Mouse (Mus musculus) kidney, embryonic 15.5 days (tissue): Measurements from ENCODE around the gene Timp3. TPM values are rescaled to one million over a fixed set of nuclear protein-coding genes. Genes with fewer than 3 reads are reported as not detected.

ENCODE experiments used
- ATAC-seq: fragments of 200-750 bp; cut with Nextera tagmentation; replicated peaks from 2 replicates; pipeline ENCODE4 v1.8.0; 2017; ENCODE audit warnings: moderate TSS enrichment; ENCODE audit not compliant: low FRiP score
- H3K27ac ChIP-seq: fragments of 300-500 bp; sonication (generic); 2 replicates; pipeline ENCODE4 v1.5.1; 2015; ENCODE audit warnings: mild to moderate bottlenecking, inconsistent platforms
- H3K27me3 ChIP-seq: fragments of 300-500 bp; sonication (generic); 2 replicates; pipeline ENCODE4 v1.6.1; 2015; ENCODE audit warnings: inconsistent platforms
- H3K36me3 ChIP-seq: fragments of 300-500 bp; sonication (generic); 2 replicates; pipeline ENCODE4 v1.6.1; 2015; ENCODE audit warnings: inconsistent platforms
- H3K4me1 ChIP-seq: fragments of 300-500 bp; sonication (generic); 2 replicates; pipeline ENCODE4 v1.6.1; 2015; ENCODE audit warnings: inconsistent platforms
- H3K4me2 ChIP-seq: fragments of 300-500 bp; sonication (generic); 2 replicates; pipeline ENCODE4 v1.6.1; 2015; ENCODE audit warnings: moderate library complexity, mild to moderate bottlenecking, inconsistent platforms
- H3K4me3 ChIP-seq: fragments of 300-500 bp; sonication (generic); replicated peaks from 2 replicates; pipeline ENCODE4 v1.5.1; 2015; ENCODE audit warnings: mild to moderate bottlenecking, inconsistent platforms
- H3K9ac ChIP-seq: fragments of 300-500 bp; sonication (generic); 2 replicates; pipeline ENCODE4 v1.6.1; 2015; ENCODE audit warnings: mild to moderate bottlenecking, inconsistent platforms
- H3K9me3 ChIP-seq: fragments of 300-500 bp; sonication (generic); replicated peaks from 2 replicates; pipeline ENCODE4 v1.6.1; 2016; ENCODE audit warnings: inconsistent platforms
- WGBS: fragments of 180-500 bp; shearing (Covaris S2); methylation state at CpG from one replicate; pipeline ENCODE4 v1.1.7; 2015; ENCODE audit warnings: mixed read lengths; 5-methylcytosine and 5-hydroxymethylcytosine counted together
- polyA plus RNA-seq: library from polyadenylated mRNA; unstranded; fragments of >200 nt; fragmentation: Nextera tagmentation; extraction: Ambion mirVana; gene quantifications from 2 replicates; pipeline ENCODE4 v1.2.1, GENCODE M21; 2015

The Timp3 gene
- polyA plus RNA-seq, 1 experiment from 2014 or later: 85.9 TPM

DNA sequence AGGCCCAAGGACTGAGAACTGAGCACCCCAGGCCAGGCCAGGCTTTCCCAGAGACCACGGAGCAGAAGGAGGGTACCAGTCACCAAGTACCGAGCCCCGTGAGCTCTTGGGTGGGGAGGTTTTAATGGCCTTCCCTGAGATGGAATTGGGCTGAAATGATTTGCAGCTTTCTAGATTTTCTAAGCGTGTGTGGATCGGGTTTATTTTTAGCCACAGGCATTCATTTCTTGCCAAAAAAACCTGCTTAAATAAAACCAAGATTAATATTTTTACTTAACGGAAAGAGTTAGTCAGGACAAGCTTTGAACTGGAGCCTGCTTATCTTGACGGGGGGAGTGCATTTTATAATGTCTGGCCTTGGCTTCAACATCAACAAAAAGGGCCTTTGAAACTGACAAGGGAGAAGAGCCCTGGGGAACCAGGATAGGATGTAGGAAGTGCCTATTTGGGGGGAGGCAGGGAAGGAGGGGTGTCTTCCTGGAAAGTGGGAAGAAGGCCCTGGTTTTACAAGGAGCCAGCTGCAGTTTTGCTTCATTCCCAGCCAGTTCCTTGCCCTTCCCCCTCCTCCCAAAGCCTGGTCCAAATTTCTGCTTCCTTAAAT, 31.6 kb downstream of the Timp3 start:
- no peaks in the 10 kb centered on the region for H3K27me3 ChIP-seq
- no peak overlapping the region for H3K9ac ChIP-seq
- 32% methylated on average over 7 of the region's 7 CpGs for whole genome bisulfite sequencing
- peak overlapping the region; percentile 91 for H3K27ac ChIP-seq
- no peak overlapping the region for H3K4me3 ChIP-seq
- H3K4me2 ChIP-seq: 0 out of 2 replicates have a peak overlapping the region, but pooled peaks have one; percentile 22
- H3K4me1 ChIP-seq: peaks cover 72% of the 10 kb centered on the region
- peak; percentile 57 for ATAC-seq
- H3K9me3 ChIP-seq: no peaks in the 10 kb centered on the region
- H3K36me3 ChIP-seq: peaks cover 3% of the 10 kb centered on the region; the same call in 1 of the 2 replicates

DNA sequence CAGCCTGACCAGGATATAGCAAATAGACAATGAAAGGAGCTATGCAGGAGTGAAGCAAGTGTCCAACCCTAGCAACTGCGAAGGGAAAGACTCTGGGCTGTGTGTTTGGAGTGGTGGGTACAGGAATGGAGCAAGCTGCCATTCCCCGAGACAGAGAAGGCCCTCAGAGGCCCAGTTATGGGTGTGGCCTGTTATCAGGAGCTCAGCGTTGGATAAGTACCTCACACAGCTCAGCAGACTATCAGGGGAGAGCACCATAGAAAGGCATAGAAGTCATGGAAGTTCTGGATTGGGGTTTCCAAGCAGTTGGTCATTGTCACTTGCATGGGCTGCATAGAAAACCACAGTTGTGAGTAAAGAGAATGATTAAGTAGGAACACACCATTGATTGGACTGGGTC, 32.8 kb downstream of the Timp3 start:
- Histone ChIP-seq H3K27me3 (no peaks in the 10 kb centered on the region), H3K9ac (no peak overlapping the region), H3K36me3 (no peaks in the 10 kb centered on the region), H3K4me2 (no peak overlapping the region), H3K9me3 (no peaks in the 10 kb centered on the region), H3K4me1 (peaks cover 73% of the 10 kb centered on the region), H3K4me3 (no peak overlapping the region), H3K27ac (peak overlapping the region; percentile 91; the same call in 1 of the 2 replicates)
- ATAC-seq: no peak
- WGBS: 89% methylated on average over 3 of the region's 3 CpGs

- no peak overlapping the region for H3K4me3 ChIP-seq
- no peaks in the 10 kb centered on the region for H3K9me3 ChIP-seq
- H3K4me2 ChIP-seq: no peak overlapping the region
- H3K27me3 ChIP-seq: no peaks in the 10 kb centered on the region
- peaks cover 81% of the 10 kb centered on the region for H3K4me1 ChIP-seq
- H3K9ac ChIP-seq: no peak overlapping the region
- 0 out of 2 replicates have a peak, but pooled peaks have one; percentile 15 for ATAC-seq
- WGBS: 44% methylated on average over 8 of the region's 8 CpGs
- H3K27ac ChIP-seq: no peak overlapping the region
- H3K36me3 ChIP-seq: no peaks in the 10 kb centered on the region; the same call in 1 of the 2 replicates
Measured at GRCm38 (mm10) chr10:86334581-86334980, 34.4 kb downstream of the Timp3 start.

GRCm38 (mm10) chr10:86336506-86336905, 36.3 kb downstream of the Timp3 start:
- Histone ChIP-seq H3K27me3 (no peaks in the 10 kb centered on the region), H3K9ac (no peak overlapping the region), H3K9me3 (no peaks in the 10 kb centered on the region), H3K36me3 (no peaks in the 10 kb centered on the region; the same call in 1 of the 2 replicates), H3K27ac (no peak overlapping the region), H3K4me1 (peaks cover 79% of the 10 kb centered on the region), H3K4me2 (no peak overlapping the region), H3K4me3 (no peak overlapping the region)
- no peak for ATAC-seq
- WGBS: 50% methylated on average over 1 of the region's 1 CpGs

GRCm38 (mm10) chr10:86337239-86337638, 37.1 kb downstream of the Timp3 start:
- Histone ChIP-seq H3K4me1 (peaks cover 80% of the 10 kb centered on the region), H3K27me3 (no peaks in the 10 kb centered on the region), H3K4me3 (no peak overlapping the region), H3K9me3 (no peaks in the 10 kb centered on the region), H3K9ac (no peak overlapping the region), H3K4me2 (no peak overlapping the region), H3K36me3 (peaks cover 5% of the 10 kb centered on the region; the same call in 1 of the 2 replicates), H3K27ac (no peak overlapping the region)
- ATAC-seq: no peak
- 41% methylated on average over 3 of the region's 3 CpGs for WGBS

- peaks cover 71% of the 10 kb centered on the region for H3K4me1 ChIP-seq
Measured at GRCm38 (mm10) chr10:86338121-86338715, 38.0 kb downstream of the Timp3 start.

GRCm38 (mm10) chr10:86339121-86339520, 38.9 kb downstream of the Timp3 start:
- 81% methylated on average over 4 of the region's 4 CpGs for WGBS
- Histone ChIP-seq H3K27ac (0 out of 2 replicates have a peak overlapping the region, but pooled peaks have one; percentile 27), H3K9ac (no peak overlapping the region), H3K36me3 (peaks cover 15% of the 10 kb centered on the region), H3K4me3 (no peak overlapping the region), H3K4me1 (peaks cover 63% of the 10 kb centered on the region), H3K4me2 (no peak overlapping the region), H3K9me3 (no peaks in the 10 kb centered on the region), H3K27me3 (no peaks in the 10 kb centered on the region)
- no peak for ATAC-seq

More at GRCm38 (mm10) chr10:86338121-86338715, 38.0 kb downstream of the Timp3 start:
- H3K27ac ChIP-seq: no peak overlapping the region
- H3K9me3 ChIP-seq: no peaks in the 10 kb centered on the region
- 60% methylated on average over 4 of the region's 4 CpGs for WGBS
- no peaks in the 10 kb centered on the region for H3K27me3 ChIP-seq
- H3K4me3 ChIP-seq: no peak overlapping the region
- ATAC-seq: no peak
- no peak overlapping the region for H3K4me2 ChIP-seq
- peaks cover 7% of the 10 kb centered on the region; the same call in 1 of the 2 replicates for H3K36me3 ChIP-seq
- H3K9ac ChIP-seq: no peak overlapping the region

DNA sequence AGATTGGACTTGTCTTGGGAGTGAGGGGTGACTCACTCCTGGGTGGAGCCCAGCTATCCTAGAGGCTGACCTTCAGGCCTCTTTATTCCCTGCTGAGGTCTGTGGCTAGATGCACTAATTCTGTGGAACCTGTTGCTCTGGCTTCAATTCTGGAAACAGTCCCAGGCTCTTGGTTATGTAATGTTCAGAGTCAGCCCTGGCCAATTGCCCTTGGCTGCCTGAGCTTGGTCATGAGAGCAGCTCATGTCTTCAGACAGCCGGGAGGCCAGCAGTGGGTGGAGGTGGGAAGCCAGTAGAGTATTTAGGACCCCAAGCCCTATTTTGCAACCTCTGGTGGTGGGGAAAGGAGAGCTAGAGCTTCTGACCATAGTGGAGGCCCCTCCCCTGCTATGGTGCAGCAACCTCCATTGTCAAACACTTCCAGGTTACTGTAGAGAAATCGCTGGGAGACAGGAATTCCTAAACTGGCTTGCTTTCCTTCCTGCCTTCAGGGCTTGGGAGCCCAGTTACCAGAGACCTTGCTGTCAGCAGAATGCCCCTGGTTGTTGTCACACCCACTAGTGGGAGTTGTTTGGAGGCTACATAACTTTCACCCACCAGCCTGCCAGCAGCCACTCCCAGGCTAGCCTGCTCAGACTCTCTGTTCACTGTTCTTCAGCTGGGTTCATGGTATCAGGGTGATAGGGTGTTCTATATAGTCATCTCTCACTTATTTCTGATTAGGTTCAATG, 39.6 kb downstream of the Timp3 start:
- Histone ChIP-seq H3K27ac (peak overlapping the region; percentile 75), H3K4me2 (no peak overlapping the region), H3K9me3 (no peaks in the 10 kb centered on the region), H3K36me3 (peaks cover 22% of the 10 kb centered on the region), H3K4me1 (peaks cover 56% of the 10 kb centered on the region), H3K27me3 (no peaks in the 10 kb centered on the region), H3K9ac (no peak overlapping the region), H3K4me3 (no peak overlapping the region)
- WGBS: 40% methylated on average over 2 of the region's 2 CpGs
- ATAC-seq: peak; percentile 38

DNA sequence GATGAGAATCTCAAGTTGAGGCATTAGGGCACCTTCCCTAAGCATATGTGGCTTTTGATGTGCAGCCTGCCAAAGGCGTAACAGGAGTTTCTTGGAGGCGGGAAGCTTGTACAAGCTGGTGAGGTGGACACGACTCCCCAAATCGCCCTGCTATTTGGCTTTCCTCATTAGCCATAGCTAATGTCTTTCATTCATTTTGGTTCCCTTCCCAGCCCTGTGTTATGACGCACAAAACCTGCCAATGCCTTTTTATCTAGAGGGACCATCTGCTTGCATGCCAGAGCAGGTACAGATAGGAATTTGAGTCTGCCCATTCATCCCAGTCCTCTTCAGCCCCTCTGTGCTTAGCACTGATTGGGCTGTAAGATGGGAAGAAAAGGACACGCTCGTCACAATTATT, 40.2 kb downstream of the Timp3 start:
- Histone ChIP-seq H3K9me3 (no peaks in the 10 kb centered on the region), H3K4me1 (peaks cover 50% of the 10 kb centered on the region), H3K27me3 (no peaks in the 10 kb centered on the region), H3K9ac (no peak overlapping the region), H3K4me3 (no peak overlapping the region), H3K27ac (peak overlapping the region; percentile 75; the same call in 1 of the 2 replicates), H3K4me2 (no peak overlapping the region), H3K36me3 (peaks cover 27% of the 10 kb centered on the region)
- no peak for ATAC-seq
- 80% methylated on average over 7 of the region's 7 CpGs for WGBS

- Histone ChIP-seq H3K4me2 (no peak overlapping the region), H3K36me3 (peaks cover 30% of the 10 kb centered on the region), H3K27me3 (no peaks in the 10 kb centered on the region), H3K9me3 (no peaks in the 10 kb centered on the region), H3K4me3 (no peak overlapping the region), H3K27ac (0 out of 2 replicates have a peak overlapping the region, but pooled peaks have one; percentile 16), H3K4me1 (peaks cover 46% of the 10 kb centered on the region), H3K9ac (no peak overlapping the region)
- WGBS: 77% methylated on average over 3 of the region's 3 CpGs
- ATAC-seq: no peak
Measured at GRCm38 (mm10) chr10:86340991-86341527, 40.9 kb downstream of the Timp3 start.

GRCm38 (mm10) chr10:86341589-86341988, 41.4 kb downstream of the Timp3 start:
- WGBS: 46% methylated on average over 8 of the region's 8 CpGs
- no peak overlapping the region for H3K27ac ChIP-seq
- H3K4me2 ChIP-seq: no peak overlapping the region
- no peaks in the 10 kb centered on the region for H3K27me3 ChIP-seq
- peaks cover 35% of the 10 kb centered on the region for H3K36me3 ChIP-seq
- H3K4me1 ChIP-seq: peaks cover 47% of the 10 kb centered on the region
- H3K9ac ChIP-seq: no peak overlapping the region
- H3K9me3 ChIP-seq: no peaks in the 10 kb centered on the region
- no peak overlapping the region for H3K4me3 ChIP-seq
- no peak; the same call in 1 of the 2 replicates for ATAC-seq

GRCm38 (mm10) chr10:86342151-86342550, 42.0 kb downstream of the Timp3 start:
- ATAC-seq: no peak
- 84% methylated on average over 4 of the region's 4 CpGs for WGBS
- H3K9me3 ChIP-seq: no peaks in the 10 kb centered on the region
- no peak overlapping the region for H3K27ac ChIP-seq
- H3K4me3 ChIP-seq: no peak overlapping the region
- H3K27me3 ChIP-seq: no peaks in the 10 kb centered on the region
- H3K36me3 ChIP-seq: peaks cover 38% of the 10 kb centered on the region
- H3K4me1 ChIP-seq: peaks cover 42% of the 10 kb centered on the region
- H3K4me2 ChIP-seq: no peak overlapping the region
- no peak overlapping the region for H3K9ac ChIP-seq
